Mouse (Mus musculus) Patski (cell line): ENCODE data around the gene Phyh. TPM values are rescaled to one million over a fixed set of nuclear protein-coding genes. Genes with fewer than 3 reads are reported as not detected.
"Not testable (repeated sequence)": the region's sequence is repeated elsewhere in the genome, so short reads cannot be mapped to it uniquely, and the experiment has no call there.

ENCODE experiments used
- ATAC-seq: fragments of 100-300 bp; one replicate; pipeline ENCODE4 v1.8.0; 2021
- CTCF ChIA-PET: fragments of 350-600 bp; sonication (Branson Sonifier 250); formaldehyde crosslinking; loops from one replicate; lab custom pipeline; 2022; ENCODE audit warnings: inconsistent platforms; lab: Charles Lee
- POLR2A ChIA-PET: fragments of 350-600 bp; sonication (Branson Sonifier 250); formaldehyde crosslinking; loops from one replicate; lab custom pipeline; 2022; ENCODE audit warnings: antibody characterized with exemption, inconsistent platforms; lab: Charles Lee
- DNase-seq: peaks from one replicate; pipeline ENCODE4 v3.0.0-alpha.2; 2011; ENCODE audit warnings: low read depth, low spot score
- H3K27me3 ChIP-seq: fragments of 371-371 bp; one replicate; pipeline ENCODE4 v1.5.1; 2021
- CTCF ChIP-seq: fragments of 100-300 bp; IDR thresholded peaks from one replicate; pipeline ENCODE4 v1.5.1; 2021
- in situ Hi-C: fragments of 300-500 bp; cut with MboI; formaldehyde crosslinking; loops from 3 replicates; pipeline ENCODE4 v1.11.1; 2018; ENCODE audit warnings: low pct_unique_long_range_greater_than_20kb, mixed read lengths
- polyA plus RNA-seq: library from polyadenylated mRNA; unstranded; gene quantifications from one replicate; pipeline ENCODE4 v1.2.3, GENCODE M21; 2021

Phyh gene
- polyA plus RNA-seq, 1 experiment from 2014 or later: 57.0 TPM

DNA sequence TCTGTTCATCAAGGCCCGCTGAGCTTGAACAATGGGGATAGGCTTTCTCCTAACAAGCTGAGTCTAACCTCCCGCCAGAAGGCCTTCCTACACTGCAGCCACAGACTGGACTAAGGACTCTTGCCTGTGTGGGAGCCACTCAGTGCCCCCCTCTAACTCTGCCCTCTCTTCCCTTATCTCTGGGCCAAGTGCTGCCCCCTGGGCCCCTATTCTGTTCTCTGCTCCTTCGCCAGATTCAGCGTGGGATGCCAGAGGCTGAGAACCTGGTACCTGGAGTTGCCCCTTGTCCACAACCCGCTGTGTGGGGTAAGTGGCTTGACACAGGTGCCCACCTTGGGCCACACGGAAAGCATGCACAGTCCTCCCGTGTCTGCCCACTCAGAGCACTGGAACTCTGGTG, 4.9 kb upstream of the Phyh start:
- in situ Hi-C loops: loop anchor here (10.0 to 25.0 kb wide), 3 partner anchors 91 to 898 kb away; no protein-coding TSS in a partner anchor
- ATAC-seq: no peak
- POLR2A ChIA-PET: interaction anchor here (0.7 kb wide), 1 partner anchor 785 kb away, joined by 3 read pairs; no protein-coding TSS in a partner anchor

DNA sequence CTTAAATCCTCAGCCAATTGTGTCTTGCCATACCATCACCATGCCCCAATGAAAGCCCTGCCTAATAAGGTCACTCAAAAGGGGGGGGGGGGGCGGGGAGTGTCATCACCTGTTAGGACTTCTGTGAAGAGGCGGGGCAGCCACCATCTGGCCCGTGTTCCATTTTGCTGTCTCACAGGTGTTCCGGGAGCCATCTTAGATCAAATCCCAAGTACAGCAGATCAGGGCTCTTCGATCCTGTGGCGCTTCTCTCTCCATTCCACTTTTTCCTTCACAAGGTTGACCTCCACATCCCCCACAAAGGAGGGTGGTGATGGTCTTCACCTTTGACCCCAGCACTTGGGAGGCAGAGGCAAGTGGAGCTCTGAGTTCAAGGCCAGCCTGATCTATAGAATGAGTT, 2.8 kb upstream of the Phyh start:
- no peak for DNase-seq
- ChIA-PET CTCF (interaction anchor here (1.1 to 1.4 kb wide), 2 partner anchors 73 to 174 kb away, joined by 3 to 4 read pairs; no protein-coding TSS in a partner anchor), POLR2A (no interaction called here)
- no peak for ATAC-seq
- no peaks in the 10 kb centered on the region for H3K27me3 ChIP-seq
- TF ChIP-seq CTCF: no peak
- in situ Hi-C loops: loop anchor here (10.0 to 25.0 kb wide), 3 partner anchors 89 to 896 kb away; no protein-coding TSS in a partner anchor

More for the DNA sequence above, 4.9 kb upstream of the Phyh start:
- CTCF ChIA-PET: interaction anchor here (1.1 kb wide), 1 partner anchor 27 kb away, joined by 3 read pairs; no protein-coding TSS in a partner anchor
- no peaks in the 10 kb centered on the region for H3K27me3 ChIP-seq
- TF ChIP-seq CTCF: no peak
- no peak for DNase-seq

DNA sequence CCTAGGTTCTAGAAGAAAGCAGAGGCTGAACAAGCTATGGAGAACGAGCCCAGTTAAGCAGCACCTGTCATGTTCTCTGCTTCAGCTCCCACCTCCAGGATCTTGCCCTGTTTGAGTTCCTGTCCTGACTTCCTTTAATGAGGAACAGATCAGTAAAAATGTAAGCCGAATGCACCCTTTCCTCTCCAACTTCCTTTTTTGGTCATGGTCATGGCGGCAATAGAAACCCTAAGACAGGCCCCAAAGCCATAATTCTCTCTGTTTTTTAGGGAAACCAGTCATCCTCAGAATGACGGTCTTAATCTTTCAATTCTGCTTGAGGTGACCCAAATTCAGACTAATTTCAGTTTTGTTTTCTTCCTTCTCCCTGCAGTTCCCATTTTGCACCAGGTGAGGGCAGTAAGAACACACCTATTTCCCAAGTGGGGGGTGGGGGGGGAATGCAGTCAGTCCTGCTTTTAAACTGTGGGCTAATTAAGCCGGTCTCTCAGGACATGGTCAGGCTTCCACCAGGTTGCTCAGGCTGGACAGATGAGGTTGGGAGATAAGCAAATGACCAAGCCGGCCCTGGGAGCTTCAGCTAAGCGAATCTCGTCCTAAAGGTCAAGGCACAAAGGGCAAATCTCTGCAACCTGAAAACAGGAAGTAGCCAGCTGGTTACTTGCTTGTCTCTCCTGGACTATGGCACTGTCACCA, 1.3 kb upstream of the Phyh start:
- no peaks in the 10 kb centered on the region for H3K27me3 ChIP-seq
- DNase-seq: peak; percentile 12
- ChIA-PET POLR2A (interaction anchor here (1.1 kb wide), 1 partner anchor 10 kb away, joined by 4 read pairs; no protein-coding TSS in a partner anchor), CTCF (interaction anchor here (0.6 to 2.3 kb wide), 8 partner anchors 11 to 332 kb away, joined by 3 to 7 read pairs (median 4); no protein-coding TSS in a partner anchor)
- in situ Hi-C loops: loop anchor here (10.0 to 25.0 kb wide), 3 partner anchors 87 to 895 kb away; no protein-coding TSS in a partner anchor
- no peak for ATAC-seq
- TF ChIP-seq CTCF: peak; percentile 70

- no peak for TF ChIP-seq CTCF
- in situ Hi-C loops: loop anchor here (25.0 kb wide), 2 partner anchors 466 to 891 kb away; no protein-coding TSS in a partner anchor
- POLR2A ChIA-PET: no interaction called here
- CTCF ChIA-PET: no interaction called here
- no peak for ATAC-seq
- H3K27me3 ChIP-seq: no peaks in the 10 kb centered on the region
- DNase-seq: no peak
Observed at GRCm38 (mm10) chr2:4921019-4921418, 2.2 kb downstream of the Phyh start.

GRCm38 (mm10) chr2:4922476-4923164, 3.8 kb downstream of the Phyh start:
- DNase-seq (no peak), ATAC-seq (no peak)
- no peaks in the 10 kb centered on the region for H3K27me3 ChIP-seq
- TF ChIP-seq CTCF: no peak
- ChIA-PET POLR2A (no interaction called here), CTCF (no interaction called here)
- in situ Hi-C loops: loop anchor here (25.0 kb wide), 2 partner anchors 465 to 890 kb away; no protein-coding TSS in a partner anchor

DNA sequence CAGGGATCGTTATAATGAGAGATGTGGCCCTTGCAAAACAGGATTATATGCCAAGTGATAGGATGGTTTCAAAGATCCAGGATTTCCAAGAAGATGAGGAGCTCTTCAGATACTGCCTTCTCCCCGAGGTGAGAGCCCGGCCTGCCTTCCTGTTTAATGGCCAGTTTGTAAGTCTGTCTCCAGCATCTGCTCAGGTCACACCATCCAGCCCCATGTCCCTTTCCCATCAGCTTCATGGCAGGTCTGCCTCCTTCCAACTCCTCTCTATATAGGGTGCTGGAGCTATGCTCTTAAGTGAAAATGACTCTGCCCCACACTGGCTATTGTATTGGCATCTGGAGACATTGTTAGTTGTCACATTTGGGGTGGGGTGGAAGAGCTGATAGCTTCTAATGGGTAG, 8.6 kb downstream of the Phyh start:
- in situ Hi-C loops: no loop called here
- H3K27me3 ChIP-seq: no peaks in the 10 kb centered on the region
- CTCF ChIA-PET: no interaction called here
- no peak for DNase-seq
- ATAC-seq: no peak
- POLR2A ChIA-PET: no interaction called here
- no peak for TF ChIP-seq CTCF

DNA sequence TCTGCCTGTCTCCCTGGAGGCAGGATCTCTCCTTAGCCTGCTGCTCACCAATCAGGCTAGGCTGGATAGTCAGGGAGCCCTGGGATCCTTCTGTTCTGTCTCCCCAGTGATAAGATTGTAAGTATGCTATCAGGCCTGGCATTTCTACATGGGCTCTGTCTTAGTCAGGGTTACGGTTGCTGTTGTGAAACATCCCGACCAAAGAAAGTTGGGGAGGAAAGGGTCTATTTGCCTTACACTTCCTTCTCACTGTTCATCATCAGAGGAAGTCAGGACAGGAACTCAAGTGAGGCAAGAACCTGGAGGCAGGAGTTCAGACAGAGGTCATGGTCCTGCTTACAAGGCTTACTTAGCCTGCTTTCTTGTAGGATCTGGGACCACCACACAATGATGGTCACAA, 10.4 kb downstream of the Phyh start:
- no peaks in the 10 kb centered on the region for H3K27me3 ChIP-seq
- in situ Hi-C loops: no loop called here
- POLR2A ChIA-PET: no interaction called here

DNA sequence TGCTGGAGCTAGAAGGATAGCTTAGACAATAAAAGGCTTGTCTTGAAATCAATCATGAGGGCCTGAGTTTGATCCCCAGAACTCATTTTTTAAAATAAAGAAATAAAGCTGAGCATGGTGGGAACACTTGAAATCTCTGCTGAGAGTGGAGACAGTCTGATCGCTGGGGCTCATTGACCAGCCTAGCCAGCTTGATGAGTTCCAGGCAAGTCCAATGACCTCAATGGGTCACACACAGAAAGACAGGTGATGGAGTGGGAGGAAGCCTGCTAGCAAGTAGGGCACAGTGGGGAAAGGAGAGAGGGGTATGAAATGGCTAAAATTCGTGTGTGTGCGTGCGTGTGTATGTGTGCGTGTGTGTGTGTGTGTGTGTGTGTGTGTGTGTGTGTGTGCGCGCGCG, 15.7 kb downstream of the Phyh start:
- no peak for DNase-seq
- ChIA-PET CTCF (no interaction called here), POLR2A (no interaction called here)
- no peak for ATAC-seq
- H3K27me3 ChIP-seq: no peaks in the 10 kb centered on the region
- in situ Hi-C loops: no loop called here
- no peak for TF ChIP-seq CTCF

More for the DNA sequence above, 10.4 kb downstream of the Phyh start:
- TF ChIP-seq CTCF: no peak
- CTCF ChIA-PET: interaction anchor here (1.1 kb wide), 1 partner anchor 10 kb away, joined by 3 read pairs; no protein-coding TSS in a partner anchor
- ATAC-seq (no peak), DNase-seq (no peak)

- no peak for TF ChIP-seq CTCF
- POLR2A ChIA-PET: no interaction called here
- CTCF ChIA-PET: no interaction called here
- in situ Hi-C loops: no loop called here
- ATAC-seq (no peak), DNase-seq (no peak)
- no peaks in the 10 kb centered on the region for H3K27me3 ChIP-seq
Observed at GRCm38 (mm10) chr2:4937931-4938330, 19.1 kb downstream of the Phyh start.

DNA sequence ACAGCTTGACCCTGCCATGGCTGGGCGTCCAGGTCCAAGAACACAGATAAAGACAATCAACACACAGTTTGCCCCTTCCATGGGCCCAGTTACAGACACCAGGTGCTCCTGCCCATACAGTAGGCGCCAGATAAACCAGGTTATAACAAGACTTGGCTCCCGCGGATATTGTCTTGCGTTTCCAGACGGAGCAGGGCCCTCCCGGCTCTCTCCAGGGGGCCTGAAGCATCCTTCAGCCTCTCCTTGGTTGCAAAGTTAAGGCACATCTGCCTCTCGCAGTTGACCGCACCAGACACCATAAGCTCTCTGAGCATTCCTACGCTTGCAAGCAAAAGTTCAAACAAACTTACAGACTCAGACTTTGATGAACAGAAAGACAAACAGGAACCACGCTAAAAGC, 22.0 kb downstream of the Phyh start:
- ChIA-PET CTCF (no interaction called here), POLR2A (no interaction called here)
- no peak for TF ChIP-seq CTCF
- no peaks in the 10 kb centered on the region for H3K27me3 ChIP-seq
- DNase-seq: no peak
- in situ Hi-C loops: no loop called here
- ATAC-seq: no peak

DNA sequence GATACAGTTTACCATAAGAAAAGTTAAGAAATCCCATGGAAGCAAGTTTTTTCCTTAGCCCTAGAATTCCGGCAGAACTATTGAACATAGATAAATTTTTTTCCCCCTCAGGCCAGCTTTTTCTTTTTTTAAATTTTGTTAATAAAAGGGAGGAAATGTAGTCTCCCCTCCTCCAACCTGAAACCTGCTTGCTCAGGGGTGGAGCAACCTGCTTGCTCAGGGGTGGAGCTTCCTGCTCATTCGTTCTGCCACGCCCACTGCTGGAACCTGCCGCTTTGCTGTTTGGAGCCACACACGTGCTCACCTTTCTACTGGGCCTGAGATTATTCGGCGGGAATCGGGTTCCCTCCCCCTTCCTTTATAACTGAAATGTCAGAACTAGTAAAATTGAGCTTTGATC, 30.9 kb downstream of the Phyh start:
- H3K27me3 ChIP-seq, ATAC-seq, DNase-seq, in situ Hi-C loops, CTCF ChIA-PET: not testable (repeated sequence)
- POLR2A ChIA-PET: interaction anchor here (0.6 kb wide), 1 partner anchor 974 kb away, joined by 7 read pairs; no protein-coding TSS in a partner anchor
